Mouse (Mus musculus) cerebellum, adult 2 months (tissue): ENCODE measurements at regions not wholly inside any gene's neighbourhood (a gene's known extent, or its start where the extent isn't known, plus 50 kb on each side); places are given as distances from the start of the nearest gene placed in this dataset.
"Not testable (repeated sequence)": the region's sequence is repeated elsewhere in the genome, so short reads cannot be mapped to it uniquely, and the experiment has no call there.

Experiments used
- DNase-seq, 2 experiments: peaks; one replicate each; pipeline ENCODE4 v3.0.0; 2021
- H3K27ac ChIP-seq: fragments of 200-500 bp; 2 replicates; pipeline ENCODE4 v1.5.1; 2012; ENCODE audit warnings: low read length, control low read depth, inconsistent platforms; ENCODE audit not compliant: insufficient read depth
- H3K27me3 ChIP-seq: fragments of 200-500 bp; 2 replicates; pipeline ENCODE4 v1.6.1; 2012; ENCODE audit warnings: inconsistent platforms, mild to moderate bottlenecking, low read length, moderate library complexity; ENCODE audit not compliant: control insufficient read depth, insufficient read depth
- H3K4me1 ChIP-seq: fragments of 200-500 bp; 2 replicates; pipeline ENCODE4 v1.6.1; 2011; ENCODE audit warnings: low read length; ENCODE audit not compliant: control insufficient read depth, insufficient read depth
- H3K4me3 ChIP-seq: fragments of 200-500 bp; replicated peaks from 2 replicates; pipeline ENCODE3; 2011; ENCODE audit warnings: mild to moderate bottlenecking, low read depth, low read length, control low read depth; ENCODE audit not compliant: insufficient read depth
- CTCF ChIP-seq: fragments of 200-500 bp; IDR thresholded peaks from 2 replicates; pipeline ENCODE4 v1.5.1; 2011; ENCODE audit warnings: low read depth, mild to moderate bottlenecking, control low read depth, low read length, moderate library complexity, borderline replicate concordance; ENCODE audit not compliant: insufficient read depth
- POLR2A ChIP-seq: fragments of 200-500 bp; IDR thresholded peaks from 2 replicates; pipeline ENCODE4 v1.6.1; 2011; ENCODE audit warnings: low read length, control low read depth, borderline replicate concordance; ENCODE audit not compliant: insufficient read depth
- WGBS: fragments of 180-500 bp; shearing (Covaris S2); methylation state at CpG from one replicate; pipeline ENCODE4 v1.1.7; 2018; 5-methylcytosine and 5-hydroxymethylcytosine counted together

DNA sequence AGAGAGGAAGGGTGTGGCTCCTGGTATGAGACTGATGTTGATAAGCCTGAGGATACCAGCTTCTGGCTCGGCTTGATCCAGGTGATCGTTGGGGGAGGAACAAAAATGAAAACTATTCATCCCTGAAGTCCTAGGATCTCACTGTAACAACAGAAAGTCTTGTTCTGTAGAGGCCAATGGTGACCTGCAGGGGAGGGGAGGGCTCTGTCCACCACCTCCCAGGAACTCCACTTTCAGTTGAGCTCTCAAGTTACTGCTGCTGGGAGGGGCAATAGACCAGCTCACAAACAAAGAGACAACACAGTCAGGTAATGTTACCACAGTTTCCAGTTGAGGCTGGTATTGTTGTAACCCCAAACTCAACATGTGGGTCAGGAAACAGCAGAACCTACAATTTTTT lies 90.5 kb downstream of the Nr2f2 start:
- Histone ChIP-seq H3K4me1 (no peaks in the 10 kb centered on the region), H3K27ac (no peak overlapping the region), H3K4me3 (no peak overlapping the region), H3K27me3 (peaks cover 3% of the 10 kb centered on the region; the same call in 1 of the 2 replicates)
- no peak for DNase-seq
- TF ChIP-seq POLR2A: no peak
- TF ChIP-seq CTCF: no peak
- WGBS: 82% methylated on average over 2 of the region's 2 CpGs

DNA sequence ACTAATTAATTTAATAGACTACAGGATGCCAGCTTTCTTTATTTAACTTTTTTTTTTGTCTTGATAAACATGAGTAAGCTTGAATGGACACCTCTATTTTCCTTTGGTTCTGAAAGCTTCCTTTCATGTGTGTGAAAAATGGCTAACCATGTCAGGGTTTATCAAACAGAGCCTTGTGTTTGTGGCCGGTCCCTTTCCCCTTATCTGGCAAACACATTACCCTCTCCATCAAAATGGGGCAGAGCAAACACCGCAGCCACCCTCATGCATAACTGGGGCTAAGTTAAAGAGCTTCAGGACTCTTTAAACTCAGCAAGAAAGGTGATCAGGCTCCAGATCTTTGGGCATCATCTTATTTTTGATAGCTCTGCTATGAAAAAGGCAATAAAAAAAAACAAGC lies 92.2 kb downstream of the Nr2f2 start:
- Histone ChIP-seq H3K4me1 (no peaks in the 10 kb centered on the region), H3K27ac (no peak overlapping the region), H3K27me3 (no peaks in the 10 kb centered on the region), H3K4me3 (no peak overlapping the region)
- 71% methylated on average over 2 of the region's 2 CpGs for WGBS
- DNase-seq: no peak
- TF ChIP-seq CTCF (no peak), POLR2A (no peak)

DNA sequence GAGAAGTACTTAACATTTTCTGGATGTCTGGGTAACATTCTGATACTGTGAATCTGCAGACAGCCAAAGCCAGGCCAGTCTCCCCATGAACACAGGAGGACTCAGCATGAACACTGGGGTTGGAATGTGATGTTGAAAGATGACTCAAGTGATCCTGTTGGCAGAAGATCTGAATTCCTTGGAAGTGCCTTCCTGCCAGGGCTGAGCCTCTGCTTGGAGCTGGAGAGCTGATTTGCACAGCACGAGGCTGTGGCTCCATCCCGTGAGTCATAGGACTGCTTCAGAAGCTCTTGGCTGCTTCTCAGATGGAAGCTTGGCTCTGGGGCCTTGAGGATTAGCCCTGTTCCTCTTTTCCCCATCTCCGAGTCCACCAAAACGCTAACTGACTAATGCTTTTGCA lies 99.5 kb downstream of the Nr2f2 start:
- peak in 1 of 2 experiments; percentile 12 for DNase-seq
- WGBS: 6% methylated on average over 4 of the region's 4 CpGs

DNA sequence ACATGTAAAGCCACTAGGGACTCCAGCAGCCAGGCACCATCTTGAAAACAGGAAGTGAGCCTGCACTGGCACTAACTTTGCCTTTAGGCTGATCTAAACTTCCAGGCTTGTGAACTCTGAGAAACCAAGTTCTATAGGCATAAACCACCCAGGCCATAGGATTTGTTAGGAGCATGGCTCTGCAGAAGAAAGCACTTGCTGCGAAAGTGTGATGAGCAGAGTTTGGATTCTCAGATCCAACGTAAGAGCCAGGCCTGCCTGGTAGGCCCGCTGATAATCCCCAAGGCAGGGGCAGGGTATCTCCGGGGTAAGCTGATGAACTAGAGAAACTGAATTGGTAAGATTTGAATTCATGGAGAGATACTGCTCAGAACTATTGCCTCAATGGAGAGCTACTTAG lies 109.7 kb downstream of the Nr2f2 start:
- no peaks in the 10 kb centered on the region for H3K4me1 ChIP-seq
- no peak for TF ChIP-seq POLR2A
- TF ChIP-seq CTCF: no peak
- no peak for DNase-seq

More for the DNA sequence above, 99.5 kb downstream of the Nr2f2 start:
- Histone ChIP-seq H3K4me3 (no peak overlapping the region), H3K4me1 (no peaks in the 10 kb centered on the region), H3K27me3 (no peaks in the 10 kb centered on the region), H3K27ac (no peak overlapping the region)
- TF ChIP-seq POLR2A (no peak), CTCF (no peak)

DNA sequence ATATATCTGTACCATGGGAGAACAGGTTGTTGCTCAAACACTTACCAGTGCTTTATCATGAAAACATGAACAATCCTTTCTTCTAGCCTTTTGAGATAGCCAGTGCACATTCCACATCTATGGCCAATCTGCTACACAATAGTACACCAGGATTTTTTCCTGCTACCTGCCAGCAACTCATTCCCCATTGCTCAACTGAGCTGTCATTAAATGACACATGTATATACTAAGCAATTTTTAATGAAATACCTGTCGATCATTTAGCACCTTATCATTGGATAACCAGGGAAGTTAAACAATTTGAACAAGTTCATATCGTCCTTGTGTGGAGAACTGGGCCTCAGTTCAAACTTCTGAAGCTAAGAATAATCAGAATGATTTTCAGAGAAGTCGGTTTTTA lies 111.5 kb downstream of the Nr2f2 start:
- Histone ChIP-seq H3K27me3 (no peaks in the 10 kb centered on the region), H3K4me1 (no peaks in the 10 kb centered on the region), H3K4me3 (no peak overlapping the region), H3K27ac (no peak overlapping the region)
- no peak for DNase-seq
- WGBS: 90% methylated on average over 3 of the region's 3 CpGs
- TF ChIP-seq POLR2A (no peak), CTCF (no peak)

More for the DNA sequence above, 109.7 kb downstream of the Nr2f2 start:
- WGBS: 96% methylated on average over 4 of the region's 4 CpGs
- Histone ChIP-seq H3K4me3 (no peak overlapping the region), H3K27ac (no peak overlapping the region), H3K27me3 (no peaks in the 10 kb centered on the region)

DNA sequence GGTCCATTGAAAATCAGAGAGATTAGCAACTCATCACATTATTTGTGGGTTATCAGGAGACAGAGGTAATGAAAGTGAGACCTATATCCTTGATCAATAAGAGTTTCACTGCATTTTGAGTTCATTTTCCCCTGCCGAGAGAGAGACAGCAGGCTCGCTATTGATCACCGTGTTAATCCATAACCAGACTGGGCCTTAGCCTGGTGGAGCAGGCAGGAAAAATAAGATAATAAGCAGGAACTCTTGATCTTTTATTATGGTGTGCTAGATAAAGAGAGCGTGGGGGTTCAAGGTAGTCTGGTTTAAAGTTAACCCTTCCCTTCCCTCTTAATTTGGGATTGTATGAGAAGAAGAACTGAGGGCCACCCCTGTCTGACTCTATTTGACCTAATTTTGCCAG lies 113.3 kb downstream of the Nr2f2 start:
- H3K4me1 ChIP-seq: no peaks in the 10 kb centered on the region
- H3K4me3 ChIP-seq: no peak overlapping the region
- no peak for DNase-seq
- TF ChIP-seq POLR2A: no peak
- TF ChIP-seq CTCF: no peak
- H3K27ac ChIP-seq: no peak overlapping the region
- H3K27me3 ChIP-seq: no peaks in the 10 kb centered on the region
- WGBS: 87% methylated on average over 4 of the region's 4 CpGs

DNA sequence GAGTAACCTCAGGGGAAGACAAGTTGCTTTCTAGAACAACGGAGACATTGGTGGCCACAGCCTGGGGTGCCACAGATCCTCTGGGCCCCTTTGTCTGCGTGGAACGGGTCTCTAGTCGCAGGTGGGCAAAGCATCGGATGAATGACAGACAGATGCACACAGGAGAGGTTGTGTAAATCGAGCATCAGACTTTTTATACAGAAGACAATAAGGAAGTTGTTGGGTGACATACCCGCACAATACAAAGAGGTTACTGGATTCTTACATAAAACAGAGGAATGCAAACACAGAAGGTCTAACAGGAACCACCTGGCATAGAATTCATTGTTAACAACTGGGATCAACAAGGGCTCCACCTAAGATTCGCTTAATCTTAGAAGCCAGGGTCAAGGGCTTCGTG lies 127.5 kb downstream of the Nr2f2 start:
- 89% methylated on average over 9 of the region's 9 CpGs for WGBS
- H3K27ac ChIP-seq, DNase-seq, H3K4me1 ChIP-seq, H3K4me3 ChIP-seq, H3K27me3 ChIP-seq: not testable (repeated sequence)

DNA sequence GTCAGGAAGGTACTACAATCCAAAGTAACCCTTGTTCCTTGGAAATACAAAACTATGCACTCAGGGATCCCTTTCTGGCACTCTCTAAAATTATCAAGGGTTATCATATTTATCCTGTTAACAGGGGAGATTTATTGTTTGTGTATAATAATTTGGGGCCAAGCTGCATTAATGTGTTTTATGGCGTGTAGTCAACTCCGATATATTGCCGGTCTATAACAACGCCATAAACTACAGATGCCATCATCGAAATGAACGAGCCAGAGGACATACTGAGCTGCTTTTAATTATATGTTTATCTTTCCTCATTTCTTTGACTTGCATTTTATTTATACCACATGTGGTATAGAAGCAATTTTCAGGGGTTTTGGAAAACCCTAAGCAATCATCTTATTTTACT lies 147.2 kb downstream of the Nr2f2 start:
- TF ChIP-seq CTCF (no peak), POLR2A (no peak)
- DNase-seq: no peak
- no peaks in the 10 kb centered on the region for H3K27me3 ChIP-seq
- H3K4me1 ChIP-seq: no peaks in the 10 kb centered on the region
- no peak overlapping the region for H3K4me3 ChIP-seq
- no peak overlapping the region for H3K27ac ChIP-seq
- WGBS: 95% methylated on average over 6 of the region's 6 CpGs

DNA sequence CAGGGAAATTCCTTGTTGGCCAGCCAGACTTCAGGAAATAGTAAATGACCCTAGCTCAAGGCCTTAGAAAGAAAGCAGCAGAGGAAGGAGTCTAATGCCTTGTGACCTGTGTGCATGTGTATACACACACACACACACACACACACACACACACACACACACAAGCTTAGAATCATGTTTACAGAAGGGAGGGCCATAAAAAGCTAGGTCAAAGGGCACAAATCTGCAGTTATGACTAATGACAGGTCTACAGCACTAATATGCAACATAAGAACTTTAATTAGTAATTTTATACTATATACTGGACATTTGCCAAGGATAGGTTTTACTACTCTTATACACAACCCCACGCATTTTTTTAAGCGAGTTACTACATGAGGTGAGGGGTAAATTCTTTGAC lies 149.4 kb downstream of the Nr2f2 start:
- Histone ChIP-seq H3K27me3 (no peaks in the 10 kb centered on the region), H3K27ac (no peak overlapping the region), H3K4me3 (no peak overlapping the region), H3K4me1 (no peaks in the 10 kb centered on the region)
- TF ChIP-seq CTCF (no peak), POLR2A (no peak)
- 88% methylated on average over 2 of the region's 2 CpGs for WGBS
- DNase-seq: no peak
